Comparison of ENCODE assay signal across 22 mouse cellular contexts in genomic region chr2:30250166-30251128, GRCm38 (mm10). TPM values are rescaled to one million over a fixed set of nuclear protein-coding genes. Genes with fewer than 3 reads are reported as not detected.
DNase-seq lines count a peak whose midpoint lies in the region; ATAC-seq and TF ChIP-seq lines count a peak whose summit lies in the region.
"Had no signal": no experiment of that assay in that cellular context is flagged by ENCODE, and none has a peak within 500 bp of the region (broad histone marks: within the 10 kb centered on the region; RNA-seq: fewer than 3 reads in every experiment).

No protein-coding gene starts in this region.

- H3K4me3 ChIP-seq in gastrocnemius, adult 2 months: no peak overlapping the region
- no peak overlapping the region for H3K4me3 ChIP-seq in left cerebral cortex, adult 2 months
- no peak overlapping the region for H3K4me3 ChIP-seq in brown adipose tissue, adult 24 weeks (ENCODE audit: insufficient read depth, low read depth, low read length)
- H3K4me3 ChIP-seq in heart, postnatal 0 days (ENCODE audit: low read depth, low read length): no peak overlapping the region
- H3K4me3 ChIP-seq: embryonic facial prominence, embryonic 13.5 days; lung, embryonic 15.5 days; midbrain, embryonic 15.5 days; neural tube, embryonic 12.5 days had no signal

- H3K27ac ChIP-seq in gastrocnemius, adult 2 months: peak overlapping the region; percentile 80
- peak overlapping the region; percentile 19; the same call in 1 of the 2 replicates for H3K27ac ChIP-seq in left cerebral cortex, adult 2 months
- H3K27ac ChIP-seq in brown adipose tissue, adult 24 weeks (replicated peaks; ENCODE audit: low read depth, low read length): peak overlapping the region; percentile 24
- H3K27ac ChIP-seq in heart, postnatal 0 days (ENCODE audit: low read depth): 0 out of 2 replicates have a peak overlapping the region, but pooled peaks have one; percentile 15
- H3K27ac ChIP-seq: hindbrain, embryonic 14.5 days; lung, embryonic 15.5 days; midbrain, embryonic 15.5 days; neural tube, embryonic 12.5 days had no signal

- intact Hi-C loops in gastrocnemius, adult 2 months (cut with DNase I): no loop called here
- intact Hi-C loops in left cerebral cortex, adult 2 months (cut with DNase I): no loop called here

- ATAC-seq in heart, postnatal 0 days (ENCODE audit: insufficient read depth, low read depth): no peak
- ATAC-seq in frontal cortex, adult (ENCODE audit: low TSS enrichment): no peak
- no peak for ATAC-seq in activated CD4-positive, CD25-positive, alpha-beta regulatory T cell, adult 4 months
- ATAC-seq: midbrain, embryonic 15.5 days had no signal

- H3K4me1 ChIP-seq in brown adipose tissue, adult 24 weeks (ENCODE audit: control insufficient read depth, insufficient read depth, insufficient read length, low read length): peaks cover 27% of the 10 kb centered on the region
- peaks cover 12% of the 10 kb centered on the region; the same call in 1 of the 2 replicates for H3K4me1 ChIP-seq in heart, postnatal 0 days (ENCODE audit: control insufficient read depth, insufficient read depth)
- H3K4me1 ChIP-seq: midbrain, embryonic 15.5 days had no signal

- H3K9me3 ChIP-seq in heart, postnatal 0 days (replicated peaks; ENCODE audit: control insufficient read depth, low read length): no peaks in the 10 kb centered on the region
- H3K9me3 ChIP-seq: embryonic facial prominence, embryonic 13.5 days; lung, embryonic 15.5 days; midbrain, embryonic 15.5 days; neural tube, embryonic 12.5 days had no signal

- WGBS in heart, postnatal 0 days: 84% methylated on average over 10 of the region's 10 CpGs

- DNase-seq in gastrocnemius, adult 2 months: no peak
- DNase-seq in gastrocnemius, postnatal 10 days: no peak
- no peak for DNase-seq in left cerebral cortex, adult 2 months (ENCODE audit: extremely low spot score in 1 of 2, low spot score in 2 of 2)
- no peak for DNase-seq in left cerebral cortex, adult 18-20 months (ENCODE audit: low spot score in 2 of 2)
- DNase-seq in heart, postnatal 0 days (ENCODE audit: low spot score): no peak
- DNase-seq: adrenal gland, postnatal 10 days; kidney, adult 2 months; right cerebral cortex, postnatal 14 days; thymus, postnatal 25 days had no signal

- H3K27me3 ChIP-seq in heart, postnatal 0 days (ENCODE audit: control insufficient read depth, insufficient read depth, low read length): no peaks in the 10 kb centered on the region
- H3K27me3 ChIP-seq: embryonic facial prominence, embryonic 13.5 days; lung, embryonic 15.5 days; midbrain, embryonic 15.5 days; neural tube, embryonic 12.5 days had no signal

- no peak for TF ChIP-seq EP300 in heart, postnatal 0 days (IDR thresholded peaks at IDR 0.05; ENCODE audit: low read depth)

- no peak for TF ChIP-seq CTCF in gastrocnemius, adult 2 months (IDR thresholded peaks at IDR 0.05)
- no peak for TF ChIP-seq CTCF in left cerebral cortex, adult 2 months (IDR thresholded peaks at IDR 0.05)
- TF ChIP-seq CTCF in heart, postnatal 0 days (IDR thresholded peaks at IDR 0.05; ENCODE audit: low read depth): no peak

- H3K4me2 ChIP-seq in heart, postnatal 0 days (ENCODE audit: low read depth, low read length): no peak overlapping the region
- H3K4me2 ChIP-seq: embryonic facial prominence, embryonic 13.5 days; hindbrain, embryonic 14.5 days; lung, embryonic 15.5 days; midbrain, embryonic 15.5 days; neural tube, embryonic 12.5 days had no signal

- H3K9ac ChIP-seq in heart, postnatal 0 days (replicated peaks; ENCODE audit: low read depth, low read length): no peak overlapping the region
- H3K9ac ChIP-seq: embryonic facial prominence, embryonic 13.5 days; hindbrain, embryonic 14.5 days; lung, embryonic 15.5 days; midbrain, embryonic 15.5 days; neural tube, embryonic 12.5 days had no signal

- H3K36me3 ChIP-seq in heart, postnatal 0 days (replicated peaks; ENCODE audit: control insufficient read depth, insufficient read depth, low read length): peaks cover 63% of the 10 kb centered on the region

RNA-seq across cellular contexts. Expression of gene Gm28035, which starts 10.1 kb away (rescaled TPM):
- total RNA-seq in gastrocnemius, adult 2 months (2021): 1 to 10 TPM; 1.1 to 1.4 TPM
- total RNA-seq in gastrocnemius, postnatal 10 days (2021): under 1 TPM; 0.42 to 0.86 TPM
- total RNA-seq in left cerebral cortex, adult 2 months (2021): 10 to 100 TPM; 11.3 to 15.1 TPM
- total RNA-seq in left cerebral cortex, adult 18-20 months (2021): 10 to 100 TPM in 1 of 2 experiments, 1 to 10 TPM in 1; 9.5 to 10.3 TPM
- not detected in 2 replicates for polyA plus RNA-seq in brown adipose tissue, adult 24 weeks (2012; ENCODE audit: insufficient read depth, insufficient read length, missing spikeins)
- 13.9 TPM in 1 of 2 replicates, not detected in the other for total RNA-seq in heart, postnatal 0 days (2014; rRNA removed; ENCODE audit: low replicate concordance)
- polyA plus RNA-seq in heart, postnatal 0 days (2015; fragmentation: Nextera tagmentation; extraction: Ambion mirVana): 0.10 and 0.12 TPM in 2 replicates
- polyA plus RNA-seq in activated CD4-positive, CD25-positive, alpha-beta regulatory T cell, adult 4 months (2017; shearing (Covaris generic)): not detected
- total RNA-seq: common myeloid progenitor, adult 5-6 weeks had no signal

RNA-seq across cellular contexts. Expression of gene Lrrc8a, which starts 12.9 kb away (rescaled TPM):
- total RNA-seq in gastrocnemius, adult 2 months (2021): 10 to 100 TPM; 19.6 to 37.9 TPM
- total RNA-seq in gastrocnemius, postnatal 10 days (2021): 10 to 100 TPM; 21.2 to 22.1 TPM
- total RNA-seq in left cerebral cortex, adult 2 months (2021): 10 to 100 TPM; 60.8 to 62.0 TPM
- total RNA-seq in left cerebral cortex, adult 18-20 months (2021): 10 to 100 TPM; 58.2 to 62.6 TPM
- polyA plus RNA-seq in brown adipose tissue, adult 24 weeks (2012; ENCODE audit: insufficient read depth, insufficient read length, missing spikeins): 11.9 and 14.8 TPM in 2 replicates
- 50.8 and 66.2 TPM in 2 replicates for total RNA-seq in heart, postnatal 0 days (2014; rRNA removed; ENCODE audit: low replicate concordance)
- 43.5 and 46.4 TPM in 2 replicates for polyA plus RNA-seq in heart, postnatal 0 days (2015; fragmentation: Nextera tagmentation; extraction: Ambion mirVana)
- 10 to 100 TPM; 34.4 to 38.4 TPM for polyA plus RNA-seq in activated CD4-positive, CD25-positive, alpha-beta regulatory T cell, adult 4 months (2017; shearing (Covaris generic))

RNA-seq across cellular contexts. Expression of gene Phyhd1, which starts 15.6 kb away (rescaled TPM):
- 10 to 100 TPM; 27.8 to 34.5 TPM for total RNA-seq in gastrocnemius, adult 2 months (2021)
- 10 to 100 TPM; 11.3 to 12.4 TPM for total RNA-seq in gastrocnemius, postnatal 10 days (2021)
- 10 to 100 TPM; 21.7 to 27.3 TPM for total RNA-seq in left cerebral cortex, adult 2 months (2021)
- total RNA-seq in left cerebral cortex, adult 18-20 months (2021): 10 to 100 TPM; 17.7 to 19.6 TPM
- 16.2 and 19.3 TPM in 2 replicates for polyA plus RNA-seq in brown adipose tissue, adult 24 weeks (2012; ENCODE audit: insufficient read depth, insufficient read length, missing spikeins)
- 12.9 and 47.1 TPM in 2 replicates for total RNA-seq in heart, postnatal 0 days (2014; rRNA removed; ENCODE audit: low replicate concordance)
- 14.7 and 15.9 TPM in 2 replicates for polyA plus RNA-seq in heart, postnatal 0 days (2015; fragmentation: Nextera tagmentation; extraction: Ambion mirVana)
- polyA plus RNA-seq in activated CD4-positive, CD25-positive, alpha-beta regulatory T cell, adult 4 months (2017; shearing (Covaris generic)): 1 to 10 TPM; 3.9 to 4.8 TPM

RNA-seq across cellular contexts. Expression of gene Gm28038, which starts 30.4 kb away (rescaled TPM):
- 1 to 10 TPM in 1 of 2 experiments, not detected in 1; 1.8 TPM for total RNA-seq in gastrocnemius, adult 2 months (2021)
- total RNA-seq in gastrocnemius, postnatal 10 days (2021): not detected
- not detected for total RNA-seq in left cerebral cortex, adult 2 months (2021)
- total RNA-seq in left cerebral cortex, adult 18-20 months (2021): not detected
- polyA plus RNA-seq in brown adipose tissue, adult 24 weeks (2012; ENCODE audit: insufficient read depth, insufficient read length, missing spikeins): not detected in 2 replicates
- total RNA-seq in heart, postnatal 0 days (2014; rRNA removed; ENCODE audit: low replicate concordance): not detected in 2 replicates
- not detected in 2 replicates for polyA plus RNA-seq in heart, postnatal 0 days (2015; fragmentation: Nextera tagmentation; extraction: Ambion mirVana)
- not detected for polyA plus RNA-seq in activated CD4-positive, CD25-positive, alpha-beta regulatory T cell, adult 4 months (2017; shearing (Covaris generic))
- total RNA-seq: adrenal gland, postnatal 10 days; common myeloid progenitor, adult 5-6 weeks; left cerebral cortex, adult 8-10 months had no signal
- polyA plus RNA-seq: embryonic facial prominence, embryonic 13.5 days; forebrain, embryonic 11.5 days; hindbrain, embryonic 14.5 days; kidney, adult 2 months; large intestine, adult 2 months; limb, embryonic 14.5 days; lung, embryonic 15.5 days; midbrain, embryonic 15.5 days; neural tube, embryonic 12.5 days had no signal

RNA-seq across cellular contexts. Expression of gene Dolk, which starts 35.7 kb away (rescaled TPM):
- total RNA-seq in gastrocnemius, adult 2 months (2021): 10 to 100 TPM; 20.2 to 21.0 TPM
- 10 to 100 TPM; 17.3 to 18.3 TPM for total RNA-seq in gastrocnemius, postnatal 10 days (2021)
- total RNA-seq in left cerebral cortex, adult 2 months (2021): 10 to 100 TPM; 22.3 to 25.2 TPM
- 10 to 100 TPM; 19.7 to 22.0 TPM for total RNA-seq in left cerebral cortex, adult 18-20 months (2021)
- polyA plus RNA-seq in brown adipose tissue, adult 24 weeks (2012; ENCODE audit: insufficient read depth, insufficient read length, missing spikeins): 37.8 and 40.5 TPM in 2 replicates
- 45.4 and 53.8 TPM in 2 replicates for total RNA-seq in heart, postnatal 0 days (2014; rRNA removed; ENCODE audit: low replicate concordance)
- polyA plus RNA-seq in heart, postnatal 0 days (2015; fragmentation: Nextera tagmentation; extraction: Ambion mirVana): 27.2 and 32.8 TPM in 2 replicates
- 10 to 100 TPM; 11.6 to 13.6 TPM for polyA plus RNA-seq in activated CD4-positive, CD25-positive, alpha-beta regulatory T cell, adult 4 months (2017; shearing (Covaris generic))

Comparison
In these comparisons a context has a peak if more than half of its experiments do, and no peak if none do; other contexts are left out.
1. H3K27ac ChIP-seq: peak in every context shown above with its lines; median percentile 80 in gastrocnemius, adult 2 months; 24 in brown adipose tissue, adult 24 weeks; 19 in left cerebral cortex, adult 2 months; 15 in heart, postnatal 0 days.